Mouse (Mus musculus) E14TG2a.4 (cell line): ENCODE measurements at regions not wholly inside any gene's neighbourhood (a gene's known extent, or its start where the extent isn't known, plus 50 kb on each side); places are given as distances from the start of the nearest gene placed in this dataset.

Experiments
- CTCF ChIP-seq: conservative IDR thresholded peaks from 2 replicates; pipeline ENCODE4 v1.5.1; 2014; ENCODE audit warnings: low read length
- NANOG ChIP-seq: IDR thresholded peaks from 2 replicates; pipeline ENCODE4 v1.6.1; 2014; ENCODE audit warnings: borderline replicate concordance, low read length, mixed read lengths

GRCm38 (mm10) chr11:6902271-6902670 is 64.8 kb upstream of the Gm11983 start:
- no peak for TF ChIP-seq CTCF
- no peak for TF ChIP-seq NANOG
